Mouse (Mus musculus) stomach, postnatal 0 days (tissue): ENCODE measurements around the gene Mif4gd. TPM values are rescaled to one million over a fixed set of nuclear protein-coding genes. Genes with fewer than 3 reads are reported as not detected.

Experiments used
- ATAC-seq: fragments of 200-750 bp; cut with Nextera tagmentation; 2 replicates; pipeline ENCODE4 v1.8.0; 2017; ENCODE audit not compliant: low FRiP score, low TSS enrichment
- DNase-seq: peaks from one replicate; pipeline ENCODE4 v3.0.0-alpha.2; 2016; ENCODE audit warnings: low spot score
- H3K27ac ChIP-seq: fragments of 300-500 bp; sonication (generic); replicated peaks from 2 replicates; pipeline ENCODE4 v1.5.1; 2014; ENCODE audit warnings: mild to moderate bottlenecking, control low read depth
- H3K27me3 ChIP-seq: fragments of 300-500 bp; sonication (generic); 2 replicates; pipeline ENCODE4 v1.6.1; 2014; ENCODE audit warnings: low read length; ENCODE audit not compliant: control insufficient read depth, insufficient read depth
- H3K36me3 ChIP-seq: fragments of 300-500 bp; sonication (generic); 2 replicates; pipeline ENCODE4 v1.6.1; 2014; ENCODE audit warnings: low read length, mixed read lengths; ENCODE audit not compliant: control insufficient read depth, insufficient read depth
- H3K4me1 ChIP-seq: fragments of 300-500 bp; sonication (generic); replicated peaks from 2 replicates; pipeline ENCODE4 v1.6.1; 2014; ENCODE audit warnings: antibody characterized with exemption; ENCODE audit not compliant: control insufficient read depth, insufficient read depth
- H3K4me2 ChIP-seq: fragments of 300-500 bp; sonication (generic); replicated peaks from 2 replicates; pipeline ENCODE4 v1.6.1; 2014; ENCODE audit warnings: low read depth, mild to moderate bottlenecking, control low read depth, moderate library complexity
- H3K4me3 ChIP-seq: fragments of 300-500 bp; sonication (generic); 2 replicates; pipeline ENCODE4 v1.5.1; 2014; ENCODE audit warnings: low read depth, low read length, control low read depth
- H3K9ac ChIP-seq: fragments of 300-500 bp; sonication (generic); 2 replicates; pipeline ENCODE4 v1.6.1; 2014; ENCODE audit warnings: mild to moderate bottlenecking, low read length, control low read depth, mixed read lengths
- H3K9me3 ChIP-seq: fragments of 300-500 bp; sonication (generic); 2 replicates; pipeline ENCODE4 v1.6.1; 2016; ENCODE audit warnings: low read length; ENCODE audit not compliant: control insufficient read depth
- CTCF ChIP-seq: IDR thresholded peaks from 2 replicates; pipeline ENCODE4 v1.5.1; 2016; ENCODE audit warnings: antibody characterized with exemption, low read depth, mild to moderate bottlenecking, moderate library complexity
- EP300 ChIP-seq: optimal IDR thresholded peaks from 2 replicates; pipeline ENCODE3; 2016; ENCODE audit warnings: antibody characterized with exemption
- WGBS: fragments of 180-500 bp; shearing (Covaris S2); extraction: QIAGEN DNeasy Blood & Tissue Kit; methylation state at CpG from one replicate; pipeline ENCODE4 v1.1.7; 2014; 5-methylcytosine and 5-hydroxymethylcytosine counted together
- polyA plus RNA-seq: library from polyadenylated mRNA; unstranded; fragments of >200 nt; fragmentation: Nextera tagmentation; extraction: Ambion mirVana; gene quantifications from 2 replicates; pipeline ENCODE4 v1.2.1, GENCODE M21; 2015

Mif4gd gene
- polyA plus RNA-seq, 1 experiment from 2014 or later, result 48.9 TPM

GRCm38 (mm10) chr11:115590526-115591075 lies 22.2 kb downstream of the Mif4gd start:
- DNase-seq (no peak), ATAC-seq (no peak)
- no peaks in the 10 kb centered on the region for H3K4me1 ChIP-seq
- H3K9me3 ChIP-seq, result no peaks in the 10 kb centered on the region
- WGBS, result 85% methylated on average over 2 of the region's 2 CpGs
- TF ChIP-seq CTCF (no peak), EP300 (no peak)
- peaks cover 55% of the 10 kb centered on the region for H3K36me3 ChIP-seq
- no peaks in the 10 kb centered on the region for H3K27me3 ChIP-seq
- H3K4me3 ChIP-seq, result no peak overlapping the region
- H3K4me2 ChIP-seq, result no peak overlapping the region
- H3K27ac ChIP-seq, result no peak overlapping the region
- H3K9ac ChIP-seq, result no peak overlapping the region

GRCm38 (mm10) chr11:115587984-115588383 lies 24.8 kb downstream of the Mif4gd start:
- ATAC-seq, result no peak
- H3K36me3 ChIP-seq, result peaks cover 58% of the 10 kb centered on the region

GRCm38 (mm10) chr11:115586403-115586802 lies 26.4 kb downstream of the Mif4gd start:
- no peak overlapping the region for H3K4me2 ChIP-seq
- DNase-seq (no peak), ATAC-seq (no peak)
- no peak for TF ChIP-seq EP300
- no peak for TF ChIP-seq CTCF
- peaks cover 54% of the 10 kb centered on the region for H3K36me3 ChIP-seq
- H3K9ac ChIP-seq, result no peak overlapping the region
- H3K27ac ChIP-seq, result no peak overlapping the region
- 91% methylated on average over 9 of the region's 9 CpGs for WGBS
- no peak overlapping the region for H3K4me3 ChIP-seq
- H3K4me1 ChIP-seq, result no peaks in the 10 kb centered on the region
- H3K27me3 ChIP-seq, result no peaks in the 10 kb centered on the region
- no peaks in the 10 kb centered on the region for H3K9me3 ChIP-seq

More at GRCm38 (mm10) chr11:115587984-115588383, 24.8 kb downstream of the Mif4gd start:
- Histone ChIP-seq H3K9me3 (no peaks in the 10 kb centered on the region), H3K9ac (no peak overlapping the region), H3K27me3 (no peaks in the 10 kb centered on the region), H3K27ac (no peak overlapping the region), H3K4me3 (no peak overlapping the region), H3K4me1 (no peaks in the 10 kb centered on the region), H3K4me2 (no peak overlapping the region)
- no peak for TF ChIP-seq CTCF
- no peak for TF ChIP-seq EP300
- 81% methylated on average over 9 of the region's 9 CpGs for WGBS
- no peak for DNase-seq

GRCm38 (mm10) chr11:115585573-115586100 lies 27.1 kb downstream of the Mif4gd start:
- Histone ChIP-seq H3K4me2 (no peak overlapping the region), H3K4me1 (no peaks in the 10 kb centered on the region), H3K4me3 (no peak overlapping the region), H3K27ac (0 out of 2 replicates have a peak overlapping the region, but pooled peaks have one; percentile 18), H3K27me3 (no peaks in the 10 kb centered on the region), H3K9me3 (no peaks in the 10 kb centered on the region), H3K36me3 (peaks cover 58% of the 10 kb centered on the region), H3K9ac (no peak overlapping the region)
- no peak for DNase-seq
- ATAC-seq, result no peak
- TF ChIP-seq CTCF (no peak), EP300 (no peak)
- WGBS, result 81% methylated on average over 7 of the region's 7 CpGs

- WGBS, result 81% methylated on average over 10 of the region's 10 CpGs
- Histone ChIP-seq H3K4me3 (no peak overlapping the region), H3K9me3 (no peaks in the 10 kb centered on the region), H3K4me1 (no peaks in the 10 kb centered on the region), H3K27ac (no peak overlapping the region), H3K4me2 (no peak overlapping the region), H3K36me3 (peaks cover 54% of the 10 kb centered on the region), H3K9ac (no peak overlapping the region), H3K27me3 (no peaks in the 10 kb centered on the region)
- ATAC-seq (no peak), DNase-seq (no peak)
- TF ChIP-seq EP300 (no peak), CTCF (no peak)
Measured at GRCm38 (mm10) chr11:115584376-115585073, 28.2 kb downstream of the Mif4gd start.
